Mouse (Mus musculus): ENCODE results near the gene Olfr960.

Gene Olfr960

GRCm38 (mm10) chr9:39621073-39621472 is at the start of gene Olfr960:
Gene Olfr960, plus strand, starts transcription at chr9:39621373.
- DNase-seq (ENCODE audit: low read depth, low spot score) = no peak

DNA sequence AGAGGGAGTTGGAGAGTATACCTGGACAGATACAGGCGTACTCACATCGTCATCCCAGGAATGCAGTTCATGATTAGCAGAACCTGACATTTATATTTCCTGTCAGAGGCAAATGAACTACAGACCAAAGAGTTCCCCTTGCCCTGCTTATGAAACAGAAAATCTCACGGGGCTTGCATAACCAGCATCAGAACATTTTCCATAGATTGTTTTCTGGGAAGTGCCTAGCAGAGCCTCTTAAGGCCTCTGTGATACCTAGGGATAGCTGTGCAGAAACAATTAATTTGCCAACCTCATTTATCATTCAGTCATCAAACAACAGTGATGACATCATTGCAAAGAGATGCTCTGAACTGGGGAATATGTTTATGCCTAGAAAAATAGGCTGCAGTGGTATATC is 45.7 kb upstream of the Olfr960 start, which contains the start of gene Olfr959:
TSS of gene Olfr959 (minus strand) at position 101 of the 400 bp plus-strand sequence.
- DNase-seq (ENCODE audit: low read depth, low spot score) = no peak

DNA sequence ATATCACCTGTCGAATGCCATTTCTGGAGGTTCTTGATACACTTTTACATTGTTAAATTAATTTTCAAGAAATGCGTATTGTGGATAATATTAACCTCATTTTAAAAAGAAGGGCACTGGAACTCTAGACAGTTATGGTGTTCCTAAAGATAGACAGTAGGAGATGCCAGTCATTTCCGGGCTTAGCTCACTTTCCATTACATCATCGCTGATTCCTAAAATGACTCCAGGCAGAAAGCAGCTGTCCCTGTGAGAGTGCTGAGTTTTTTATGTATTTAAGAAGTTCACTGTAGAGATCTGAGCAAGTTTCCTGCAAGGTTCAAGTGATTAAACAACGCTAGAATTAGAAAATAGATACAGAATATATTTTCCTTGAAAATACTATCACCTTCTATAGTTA is 44.1 kb upstream of the Olfr960 start:
- DNase-seq (ENCODE audit: low read depth, low spot score) = peak; percentile 7

- DNase-seq (ENCODE audit: low read depth, low spot score) = peak; percentile 67
These were observed 18.4 kb upstream of the Olfr960 start for GRCm38 (mm10) chr9:39602536-39603332.

DNA sequence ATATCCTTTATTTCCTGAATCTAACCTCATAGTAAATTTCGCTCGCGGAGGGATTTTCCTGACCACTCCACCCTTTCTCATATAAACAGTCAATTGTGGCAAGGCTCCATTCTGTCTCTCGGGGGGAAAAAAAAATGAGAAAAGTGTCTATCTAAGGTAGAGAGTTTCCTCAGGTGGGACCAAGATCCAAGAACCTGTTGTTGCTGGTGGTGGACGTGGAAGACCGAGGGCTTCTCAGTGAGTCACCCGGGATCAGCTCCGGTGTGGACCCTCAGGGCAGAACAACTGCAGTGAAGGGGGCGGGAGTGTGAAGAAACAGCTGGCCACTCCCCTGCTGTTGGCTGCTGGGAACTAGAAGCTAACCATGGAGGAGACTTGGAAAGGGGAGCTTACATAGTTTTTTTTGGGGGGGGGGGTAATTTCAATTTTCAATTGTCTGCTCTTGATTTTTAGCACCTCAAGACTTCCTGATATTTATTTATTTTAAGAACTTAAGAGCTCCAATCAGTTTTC is 17.8 kb upstream of the Olfr960 start:
- DNase-seq (ENCODE audit: low read depth, low spot score) = peak; percentile 10

- DNase-seq (ENCODE audit: low read depth, low spot score) = peak; percentile 49
These were observed 17.1 kb upstream of the Olfr960 start, which contains the start of gene AW551984 for GRCm38 (mm10) chr9:39603999-39604453. Gene AW551984, minus strand, starts transcription at chr9:39604403.

GRCm38 (mm10) chr9:39608497-39608896 is 12.7 kb upstream of the Olfr960 start:
- no peak for DNase-seq (ENCODE audit: low read depth, low spot score)

DNA sequence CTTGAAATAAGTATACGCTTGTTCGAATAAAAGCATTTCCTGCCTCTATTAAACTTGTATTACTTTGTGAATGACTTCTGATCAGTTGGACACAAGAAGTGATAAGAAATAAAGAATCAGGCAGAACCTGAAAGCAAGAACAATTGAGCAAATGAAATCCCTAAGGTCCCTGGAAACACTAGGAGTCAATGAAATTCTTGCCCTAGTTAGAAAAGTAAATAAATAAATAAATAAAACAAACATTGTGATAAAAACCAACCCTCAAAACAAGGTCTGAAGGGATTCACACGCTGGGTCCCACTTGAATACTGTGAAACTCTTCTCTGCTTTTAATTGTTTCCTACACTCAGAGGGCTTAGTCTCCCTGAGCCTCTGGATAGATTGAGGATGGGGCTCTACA is 10.8 kb upstream of the Olfr960 start, which contains the start of gene Olfr148:
TSS of gene Olfr148 (plus strand) at position 301 of the 400 bp plus-strand sequence.
- no peak for DNase-seq (ENCODE audit: low read depth, low spot score)

- DNase-seq (ENCODE audit: low read depth, low spot score) = peak; percentile 55
These were observed 9.2 kb upstream of the Olfr960 start for GRCm38 (mm10) chr9:39611953-39612352.

DNA sequence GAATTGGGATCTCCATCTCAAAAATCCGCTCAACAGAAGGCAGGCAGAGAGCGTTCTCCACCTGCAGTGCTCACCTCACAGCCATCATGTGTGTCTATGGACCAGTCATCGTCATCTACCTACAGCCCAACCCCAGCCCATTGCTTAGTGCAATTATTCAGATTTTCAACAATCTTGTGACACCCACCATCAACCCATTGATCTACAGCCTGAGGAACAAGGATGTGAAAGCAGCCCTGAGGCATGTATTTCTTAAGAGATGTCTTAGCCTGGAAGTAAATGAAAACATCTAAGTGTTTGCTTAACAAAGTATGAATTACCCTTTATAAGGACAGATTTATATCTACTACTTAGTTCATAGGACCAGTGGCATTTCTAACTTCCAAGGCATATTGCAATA is 2.6 kb downstream of the Olfr960 start:
- DNase-seq (ENCODE audit: low read depth, low spot score) = no peak

DNA sequence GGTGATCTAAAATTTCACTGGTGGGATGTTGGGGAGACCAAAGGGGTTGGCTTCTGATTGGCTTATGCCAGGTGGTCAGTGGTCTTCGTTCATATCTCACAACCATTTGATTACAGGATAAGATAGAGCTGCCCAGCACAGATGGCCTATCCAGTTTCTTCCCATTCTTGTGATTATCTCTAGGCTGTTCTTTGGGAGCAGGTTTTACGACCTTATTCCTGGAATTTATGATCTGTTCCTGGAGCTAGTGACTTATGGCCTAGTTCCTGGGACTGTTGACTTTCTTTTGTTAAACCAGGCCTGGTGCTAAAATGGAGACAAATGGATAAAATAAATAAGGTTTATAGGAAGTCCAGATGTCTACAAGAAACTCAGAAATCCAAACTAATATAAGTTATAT is 3.5 kb downstream of the Olfr960 start:
- DNase-seq (ENCODE audit: low read depth, low spot score) = no peak

- no peak for DNase-seq (ENCODE audit: low read depth, low spot score)
These were observed 7.9 kb downstream of the Olfr960 start for GRCm38 (mm10) chr9:39629069-39629468.

DNA sequence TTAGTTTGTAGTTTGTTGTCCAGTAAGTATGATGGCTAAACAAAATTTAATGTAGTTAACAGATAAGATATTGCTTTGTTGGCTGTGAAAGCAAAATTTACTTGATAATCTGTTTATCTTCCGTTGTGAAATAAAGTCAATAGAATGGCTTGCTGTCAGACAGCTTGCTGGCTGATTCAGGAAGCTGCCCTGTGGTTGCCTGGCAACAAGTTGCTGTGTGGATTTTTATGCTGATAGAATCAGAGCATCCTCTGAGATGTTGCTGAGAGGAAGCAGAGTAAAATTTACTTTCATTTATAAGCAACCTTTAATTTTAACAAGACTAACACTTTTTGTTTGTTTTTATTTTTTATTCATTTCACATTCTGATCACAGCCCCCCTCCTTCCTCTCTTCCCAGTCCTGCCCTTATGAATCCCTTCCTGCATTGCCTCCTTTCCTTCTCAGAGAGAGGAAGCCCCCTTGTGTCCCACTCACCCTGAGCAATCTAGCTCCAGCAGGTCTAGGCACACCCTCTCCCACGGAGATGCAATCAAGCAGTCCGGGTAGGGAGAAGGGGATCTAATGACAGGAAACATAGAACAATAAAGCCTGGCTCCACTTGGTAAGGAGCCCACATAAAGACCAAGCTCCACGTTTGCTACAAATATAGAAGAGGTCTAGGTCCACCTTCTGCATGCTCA is 12.9 kb downstream of the Olfr960 start:
- DNase-seq (ENCODE audit: low read depth, low spot score) = peak; percentile 75

GRCm38 (mm10) chr9:39644785-39645184 is 23.6 kb downstream of the Olfr960 start, which contains the start of gene Olfr961:
Gene Olfr961, plus strand, starts transcription at chr9:39645085.
- no peak for DNase-seq (ENCODE audit: low read depth, low spot score)

GRCm38 (mm10) chr9:39647382-39647781 is 26.2 kb downstream of the Olfr960 start:
- no peak for DNase-seq (ENCODE audit: low read depth, low spot score)

DNA sequence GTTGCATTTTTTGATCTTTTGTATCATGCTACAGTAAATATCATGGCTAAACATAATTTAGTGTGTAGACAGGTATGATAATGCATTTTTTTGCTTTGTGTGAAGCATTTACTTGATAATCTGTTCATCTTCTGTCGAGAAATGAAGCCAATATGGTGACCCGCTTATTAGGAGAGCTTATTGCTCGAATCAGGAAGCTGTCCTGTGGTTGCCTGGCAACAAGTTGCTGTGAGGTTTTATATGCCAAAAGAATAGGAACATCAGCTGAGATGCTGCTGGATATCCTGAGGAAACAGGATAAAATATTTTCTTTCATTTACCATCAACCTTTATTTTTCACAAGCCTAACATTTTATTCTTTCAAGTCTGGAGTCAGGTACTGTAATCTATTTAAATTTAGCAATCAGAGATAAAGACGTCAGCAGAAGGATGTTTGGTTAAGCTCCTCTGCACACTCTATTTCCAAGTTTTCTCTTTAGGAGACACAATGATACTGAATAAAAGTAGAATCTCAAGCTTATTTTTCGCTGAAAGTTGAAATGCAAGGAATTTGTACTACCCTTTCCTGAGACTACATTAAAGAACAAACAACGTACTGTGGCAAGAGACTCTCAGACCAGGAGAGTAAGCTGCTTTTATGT is 33.7 kb downstream of the Olfr960 start:
- peak; percentile 54 for DNase-seq (ENCODE audit: low read depth, low spot score)

DNA sequence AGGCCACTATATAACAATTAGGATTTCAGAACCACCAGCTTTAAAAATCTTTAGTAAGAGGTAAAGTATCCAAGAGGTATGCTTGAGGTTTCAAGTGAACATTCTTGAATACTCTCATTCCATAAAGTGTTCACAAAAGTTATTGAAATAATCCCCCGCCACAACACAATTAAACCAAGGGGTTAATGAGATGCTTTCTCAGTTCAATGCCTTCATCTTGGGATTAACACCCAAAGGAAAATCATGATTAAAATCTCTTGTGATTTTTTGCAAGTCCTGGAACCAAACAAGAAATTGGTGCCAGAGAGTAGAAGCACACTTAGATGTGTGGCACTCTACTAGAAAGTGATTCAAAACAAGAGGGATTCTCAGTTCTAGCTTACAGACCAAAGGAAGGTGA is 45.7 kb downstream of the Olfr960 start, which contains the start of gene Olfr963:
TSS of gene Olfr963 (plus strand) at position 301 of the 400 bp plus-strand sequence.
- no peak for DNase-seq (ENCODE audit: low read depth, low spot score)

DNA sequence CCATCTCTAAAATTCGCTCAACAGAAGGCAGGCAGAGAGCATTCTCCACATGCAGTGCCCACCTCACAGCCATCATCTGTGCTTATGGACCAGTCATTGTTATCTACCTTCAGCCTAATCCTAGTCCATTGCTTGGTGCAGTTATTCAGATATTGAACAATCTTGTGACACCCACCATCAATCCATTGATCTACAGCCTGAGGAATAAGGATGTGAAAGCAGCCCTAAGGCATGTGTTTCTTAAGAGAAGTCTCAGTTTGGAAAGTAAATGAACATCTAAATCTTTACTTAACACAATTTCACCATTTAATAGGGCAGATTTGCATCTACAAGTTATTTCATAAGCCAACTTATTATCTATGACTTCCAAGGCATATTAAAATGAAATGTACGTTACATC is 48.5 kb downstream of the Olfr960 start:
- DNase-seq (ENCODE audit: low read depth, low spot score) = no peak

Data from brain, adult 2 months (tissue).